Mouse (Mus musculus) liver, embryonic 14.5 days (tissue): ENCODE data around the gene Atcay.

ENCODE experiments used
- CTCF ChIP-seq: IDR thresholded peaks from 2 replicates; pipeline ENCODE4 v1.5.1; 2016; ENCODE audit warnings: antibody characterized with exemption, low read depth, control low read depth
- EP300 ChIP-seq: IDR thresholded peaks from 2 replicates; pipeline ENCODE4 v1.6.1; 2016; ENCODE audit warnings: antibody characterized with exemption, low read depth

- no peak for TF ChIP-seq CTCF
- no peak for TF ChIP-seq EP300
Measured at GRCm38 (mm10) chr10:81231436-81231835, 803 bp upstream of the Atcay start.
